Mouse (Mus musculus): ENCODE data around the gene Ift122.

The Ift122 gene

GRCm38 (mm10) chr6:115891497-115892061 lies 38.3 kb downstream of the Ift122 start:
- DNase-seq (ENCODE audit: inconsistent ontology term), result peak; percentile 72

- DNase-seq (ENCODE audit: inconsistent ontology term), result no peak
Observed at GRCm38 (mm10) chr6:115892363-115892762, 39.1 kb downstream of the Ift122 start.

- DNase-seq (ENCODE audit: inconsistent ontology term), result no peak
Observed at GRCm38 (mm10) chr6:115896346-115896745, 43.1 kb downstream of the Ift122 start.

- DNase-seq (ENCODE audit: inconsistent ontology term), result peak; percentile 71
Observed at GRCm38 (mm10) chr6:115897117-115897516, 43.8 kb downstream of the Ift122 start.

- DNase-seq (ENCODE audit: inconsistent ontology term), result no peak
Observed at GRCm38 (mm10) chr6:115897926-115898520, 44.8 kb downstream of the Ift122 start.

- DNase-seq (ENCODE audit: inconsistent ontology term), result peak; percentile 83
Observed at GRCm38 (mm10) chr6:115901062-115901461, 47.8 kb downstream of the Ift122 start.

- peak; percentile 92 for DNase-seq (ENCODE audit: inconsistent ontology term)
Observed at GRCm38 (mm10) chr6:115901489-115901931, 48.2 kb downstream of the Ift122 start.

GRCm38 (mm10) chr6:115902545-115902944 lies 49.3 kb downstream of the Ift122 start:
- no peak for DNase-seq (ENCODE audit: inconsistent ontology term)

- DNase-seq (ENCODE audit: inconsistent ontology term), result no peak
Observed at GRCm38 (mm10) chr6:115905568-115905967, 52.3 kb downstream of the Ift122 start.

- DNase-seq (ENCODE audit: inconsistent ontology term), result no peak
Observed at GRCm38 (mm10) chr6:115906455-115906854, 53.2 kb downstream of the Ift122 start.

- no peak for DNase-seq (ENCODE audit: inconsistent ontology term)
Observed at GRCm38 (mm10) chr6:115906871-115907270, 53.6 kb downstream of the Ift122 start.

- DNase-seq (ENCODE audit: inconsistent ontology term), result no peak
Observed at GRCm38 (mm10) chr6:115908421-115908982, 55.2 kb downstream of the Ift122 start.

- no peak for DNase-seq (ENCODE audit: inconsistent ontology term)
Observed at GRCm38 (mm10) chr6:115909052-115909451, 55.8 kb downstream of the Ift122 start.

- DNase-seq (ENCODE audit: inconsistent ontology term), result no peak
Observed at GRCm38 (mm10) chr6:115909940-115910339, 56.7 kb downstream of the Ift122 start.

- DNase-seq (ENCODE audit: inconsistent ontology term), result no peak
Observed at GRCm38 (mm10) chr6:115911763-115912162, 58.5 kb downstream of the Ift122 start.

- DNase-seq (ENCODE audit: inconsistent ontology term), result no peak
Observed at GRCm38 (mm10) chr6:115913482-115913881, 60.2 kb downstream of the Ift122 start.

GRCm38 (mm10) chr6:115914511-115915202 lies 61.4 kb downstream of the Ift122 start:
- DNase-seq (ENCODE audit: inconsistent ontology term), result peak; percentile 73

GRCm38 (mm10) chr6:115915601-115916445 lies 62.6 kb downstream of the Ift122 start:
- DNase-seq (ENCODE audit: inconsistent ontology term), result no peak

- DNase-seq (ENCODE audit: inconsistent ontology term), result no peak
Observed at GRCm38 (mm10) chr6:115916611-115917010, 63.3 kb downstream of the Ift122 start.

- no peak for DNase-seq (ENCODE audit: inconsistent ontology term)
Observed at GRCm38 (mm10) chr6:115918615-115919014, 65.3 kb downstream of the Ift122 start.

- DNase-seq (ENCODE audit: inconsistent ontology term), result no peak
Observed at GRCm38 (mm10) chr6:115919876-115920275, 66.6 kb downstream of the Ift122 start.

GRCm38 (mm10) chr6:115924829-115925228 lies 71.6 kb downstream of the Ift122 start:
- DNase-seq (ENCODE audit: inconsistent ontology term), result no peak
